Mouse (Mus musculus): ENCODE measurements around the gene Lrrc29. TPM values are rescaled to one million over a fixed set of nuclear protein-coding genes. Genes with fewer than 3 reads are reported as not detected.
A peak's percentile ranks its signal among the peaks of the same experiment; 100 is the strongest.

The Lrrc29 gene
- polyA plus RNA-seq, 1 experiment from 2014 or later, result 0.78 TPM

- WGBS, result under 1% methylated on average over 54 of the region's 54 CpGs
- peaks cover 31% of the 10 kb centered on the region for H3K4me1 ChIP-seq
- ATAC-seq (ENCODE audit: low FRiP score), result peak; percentile 42
These were observed 61.8 kb downstream of the Lrrc29 start, which contains the start of the genes Tradd and Fbxl8 for GRCm38 (mm10) chr8:105264024-105264982. Gene Tradd, minus strand, starts transcription at chr8:105264609. Gene Fbxl8, plus strand, starts transcription at chr8:105264648.

GRCm38 (mm10) chr8:105263244-105263912 lies 62.7 kb downstream of the Lrrc29 start:
- no peak for ATAC-seq (ENCODE audit: low FRiP score)
- Histone ChIP-seq H3K27me3 (peaks cover 96% of the 10 kb centered on the region), H3K36me3 (replicated peaks) (no peaks in the 10 kb centered on the region), H3K4me1 (peaks cover 30% of the 10 kb centered on the region), H3K9me3 (0 out of 2 replicates have a peak, but pooled peaks cover 5% of the 10 kb centered on the region), H3K27ac (no peak overlapping the region), H3K9ac (no peak overlapping the region), H3K4me2 (peak overlapping the region; percentile 90), H3K4me3 (replicated peaks) (peak overlapping the region; percentile 65; the same call in 1 of the 2 replicates)
- 40% methylated on average over 16 of the region's 16 CpGs for WGBS

More at GRCm38 (mm10) chr8:105264024-105264982, 61.8 kb downstream of the Lrrc29 start, which contains the start of the genes Tradd and Fbxl8:
- Histone ChIP-seq H3K4me3 (replicated peaks) (peak within 1 kb of the TSS; percentile 65), H3K27ac (no peak within 1 kb of the TSS), H3K4me2 (peak within 1 kb of the TSS; percentile 90), H3K9me3 (0 out of 2 replicates have a peak, but pooled peaks cover 5% of the 10 kb centered on the region), H3K9ac (peak within 1 kb of the TSS; percentile 60), H3K27me3 (peaks cover 96% of the 10 kb centered on the region), H3K36me3 (replicated peaks) (no peaks in the 10 kb centered on the region)

MicroRNAs encoded within 50 kb of the gene (microRNA counts, 519-probe panel; counts per million panel counts)
- 3,475 counts per million, percentile 32 among the panel's probes with 10 or more counts for microRNA mmu-miR-328

Small RNA genes lying within 50 kb of the gene (microRNA-seq; reads per million reads assigned to microRNA genes)
- gene Gm27320, result not detected
- gene Mir328, result 372 reads per million, percentile 66 among the genes with 10 or more reads in this experiment

Other genes starting within 250 kb of the Lrrc29 start
- not detected in 2 replicates for gene Ces3b, start 242.5 kb downstream of the Lrrc29 start, polyA plus RNA-seq (2016; fragmentation: Nextera tagmentation; extraction: Ambion mirVana)
- gene Ces4a, start 194.5 kb downstream of the Lrrc29 start, polyA plus RNA-seq (2016; fragmentation: Nextera tagmentation; extraction: Ambion mirVana), result not detected in 2 replicates
- 58.3 and 60.0 TPM in 2 replicates for gene Cbfb, start 155.6 kb downstream of the Lrrc29 start, polyA plus RNA-seq (2016; fragmentation: Nextera tagmentation; extraction: Ambion mirVana)
- gene D230025D16Rik, start 101.1 kb downstream of the Lrrc29 start, polyA plus RNA-seq (2016; fragmentation: Nextera tagmentation; extraction: Ambion mirVana), result 26.5 and 27.8 TPM in 2 replicates
- 3.3 and 4.5 TPM in 2 replicates for gene B3gnt9, start 71.1 kb downstream of the Lrrc29 start, polyA plus RNA-seq (2016; fragmentation: Nextera tagmentation; extraction: Ambion mirVana)
- 10.8 and 11.0 TPM in 2 replicates for gene Tradd, start 61.7 kb downstream of the Lrrc29 start, polyA plus RNA-seq (2016; fragmentation: Nextera tagmentation; extraction: Ambion mirVana)
- gene Fbxl8, start 61.6 kb downstream of the Lrrc29 start, polyA plus RNA-seq (2016; fragmentation: Nextera tagmentation; extraction: Ambion mirVana), result 0.54 and 0.68 TPM in 2 replicates
- 0.11 TPM in 1 of 2 replicates, not detected in the other for gene Hsf4, start 56.5 kb downstream of the Lrrc29 start, polyA plus RNA-seq (2016; fragmentation: Nextera tagmentation; extraction: Ambion mirVana)
- gene Nol3, start 50.1 kb downstream of the Lrrc29 start, polyA plus RNA-seq (2016; fragmentation: Nextera tagmentation; extraction: Ambion mirVana), result 3.3 TPM in 2 replicates
- gene 4931428F04Rik, start 36.4 kb downstream of the Lrrc29 start, polyA plus RNA-seq (2016; fragmentation: Nextera tagmentation; extraction: Ambion mirVana), result 47.6 and 53.0 TPM in 2 replicates
- 10.4 and 11.2 TPM in 2 replicates for gene Exoc3l, start 30.2 kb downstream of the Lrrc29 start, polyA plus RNA-seq (2016; fragmentation: Nextera tagmentation; extraction: Ambion mirVana)
- gene E2f4, start 28.6 kb downstream of the Lrrc29 start, polyA plus RNA-seq (2016; fragmentation: Nextera tagmentation; extraction: Ambion mirVana), result 79.1 and 80.1 TPM in 2 replicates
- 1.3 and 1.4 TPM in 2 replicates for gene Elmo3, start 20.7 kb downstream of the Lrrc29 start, polyA plus RNA-seq (2016; fragmentation: Nextera tagmentation; extraction: Ambion mirVana)
- gene Tmem208, start 76 bp upstream of the Lrrc29 start, polyA plus RNA-seq (2016; fragmentation: Nextera tagmentation; extraction: Ambion mirVana), result 87.5 and 89.7 TPM in 2 replicates
- gene Fhod1, start 21.7 kb upstream of the Lrrc29 start, polyA plus RNA-seq (2016; fragmentation: Nextera tagmentation; extraction: Ambion mirVana), result 1.4 and 1.6 TPM in 2 replicates
- 5.6 and 6.4 TPM in 2 replicates for gene Slc9a5, start 22.6 kb upstream of the Lrrc29 start, polyA plus RNA-seq (2016; fragmentation: Nextera tagmentation; extraction: Ambion mirVana)
- 1.2 TPM in 2 replicates for gene Plekhg4, start 47.0 kb upstream of the Lrrc29 start, polyA plus RNA-seq (2016; fragmentation: Nextera tagmentation; extraction: Ambion mirVana)
- gene Kctd19, start 87.2 kb upstream of the Lrrc29 start, polyA plus RNA-seq (2016; fragmentation: Nextera tagmentation; extraction: Ambion mirVana), result 0.13 TPM in 1 of 2 replicates, not detected in the other
- gene Lrrc36, start 87.3 kb upstream of the Lrrc29 start, polyA plus RNA-seq (2016; fragmentation: Nextera tagmentation; extraction: Ambion mirVana), result 1.2 and 1.4 TPM in 2 replicates
- 39.9 and 41.3 TPM in 2 replicates for gene Tppp3, start 145.2 kb upstream of the Lrrc29 start, polyA plus RNA-seq (2016; fragmentation: Nextera tagmentation; extraction: Ambion mirVana)
- 24.7 and 26.1 TPM in 2 replicates for gene Zdhhc1, start 170.6 kb upstream of the Lrrc29 start, polyA plus RNA-seq (2016; fragmentation: Nextera tagmentation; extraction: Ambion mirVana)
- 10.9 and 12.0 TPM in 2 replicates for gene Hsd11b2, start 192.5 kb upstream of the Lrrc29 start, polyA plus RNA-seq (2016; fragmentation: Nextera tagmentation; extraction: Ambion mirVana)
- 94.3 and 95.4 TPM in 2 replicates for gene Atp6v0d1, start 239.8 kb upstream of the Lrrc29 start, polyA plus RNA-seq (2016; fragmentation: Nextera tagmentation; extraction: Ambion mirVana)